ENCODE assay signal across 15 mouse cellular contexts in genomic region chr13:64309036-64309435, GRCm38 (mm10). TPM values are rescaled to one million over a fixed set of nuclear protein-coding genes. Genes with fewer than 3 reads are reported as not detected.
A peak's percentile ranks its signal among the peaks of the same experiment; 100 is the strongest.
DNase-seq lines count a peak whose midpoint lies in the region; ATAC-seq lines count a peak whose summit lies in the region.
"Had no signal": no experiment of that assay in that cellular context is flagged by ENCODE, and none has a peak within 500 bp of the region (broad histone marks: within the 10 kb centered on the region; RNA-seq: fewer than 3 reads in every experiment).

No protein-coding gene starts in this region.

- no peaks in the 10 kb centered on the region for H3K27me3 ChIP-seq in hindbrain, embryonic 14.5 days (ENCODE audit: control insufficient read depth, insufficient read depth, low read length)
- H3K27me3 ChIP-seq in hindbrain, embryonic 16.5 days (replicated peaks; ENCODE audit: control insufficient read depth, insufficient read depth, low read length): no peaks in the 10 kb centered on the region
- no peaks in the 10 kb centered on the region for H3K27me3 ChIP-seq in midbrain, embryonic 14.5 days (ENCODE audit: control insufficient read depth, insufficient read depth, low read length)
- H3K27me3 ChIP-seq in midbrain, embryonic 15.5 days (replicated peaks): no peaks in the 10 kb centered on the region
- H3K27me3 ChIP-seq: forebrain, embryonic 15.5 days; midbrain, embryonic 12.5 days; neural tube, embryonic 13.5 days had no signal

- no peak for ATAC-seq in CD4-positive, CD25-positive, alpha-beta regulatory T cell, adult 4 months
- ATAC-seq in hindbrain, embryonic 14.5 days (ENCODE audit: low FRiP score): no peak
- no peak for ATAC-seq in hindbrain, embryonic 16.5 days
- ATAC-seq in midbrain, embryonic 14.5 days (ENCODE audit: low FRiP score, low TSS enrichment): no peak
- ATAC-seq in midbrain, embryonic 15.5 days (replicated peaks): no peak
- ATAC-seq: forebrain, embryonic 15.5 days had no signal

- no peak overlapping the region for H3K27ac ChIP-seq in hindbrain, embryonic 14.5 days
- no peak overlapping the region for H3K27ac ChIP-seq in hindbrain, embryonic 16.5 days (ENCODE audit: low read depth, low read length)
- H3K27ac ChIP-seq in midbrain, embryonic 14.5 days (replicated peaks; ENCODE audit: low read depth, low read length): no peak overlapping the region
- no peak overlapping the region for H3K27ac ChIP-seq in midbrain, embryonic 15.5 days
- H3K27ac ChIP-seq: forebrain, embryonic 15.5 days; hindbrain, embryonic 10.5 days; midbrain, embryonic 12.5 days; neural tube, embryonic 13.5 days had no signal

- no peaks in the 10 kb centered on the region; the same call in 1 of the 2 replicates for H3K36me3 ChIP-seq in hindbrain, embryonic 14.5 days (replicated peaks; ENCODE audit: control insufficient read depth, insufficient read depth)
- H3K36me3 ChIP-seq in hindbrain, embryonic 16.5 days (ENCODE audit: control insufficient read depth, insufficient read depth, low read length): peaks cover 2% of the 10 kb centered on the region; the same call in 1 of the 2 replicates
- H3K36me3 ChIP-seq in midbrain, embryonic 14.5 days (ENCODE audit: control insufficient read depth, insufficient read depth, low read length): no peaks in the 10 kb centered on the region
- H3K36me3 ChIP-seq in midbrain, embryonic 15.5 days (replicated peaks): no peaks in the 10 kb centered on the region
- H3K36me3 ChIP-seq: forebrain, embryonic 15.5 days; midbrain, embryonic 12.5 days had no signal

- H3K4me1 ChIP-seq in hindbrain, embryonic 14.5 days (replicated peaks; ENCODE audit: control insufficient read depth, insufficient read depth, low read length): peaks cover 8% of the 10 kb centered on the region
- peaks cover 7% of the 10 kb centered on the region for H3K4me1 ChIP-seq in hindbrain, embryonic 16.5 days (ENCODE audit: control insufficient read depth, insufficient read depth, low read depth, low read length)
- H3K4me1 ChIP-seq in midbrain, embryonic 14.5 days (ENCODE audit: control insufficient read depth, insufficient read depth, low read length): 0 out of 2 replicates have a peak, but pooled peaks cover 4% of the 10 kb centered on the region
- H3K4me1 ChIP-seq in midbrain, embryonic 15.5 days: peaks cover 11% of the 10 kb centered on the region

- no peak overlapping the region for H3K4me2 ChIP-seq in hindbrain, embryonic 14.5 days (replicated peaks)
- no peak overlapping the region for H3K4me2 ChIP-seq in hindbrain, embryonic 16.5 days (ENCODE audit: low read length)
- no peak overlapping the region for H3K4me2 ChIP-seq in midbrain, embryonic 14.5 days (ENCODE audit: low read length)
- no peak overlapping the region for H3K4me2 ChIP-seq in midbrain, embryonic 15.5 days
- H3K4me2 ChIP-seq: forebrain, embryonic 15.5 days; midbrain, embryonic 12.5 days; neural tube, embryonic 13.5 days had no signal

- DNase-seq in CD4-positive, CD25-positive, alpha-beta regulatory T cell, adult 2 months (ENCODE audit: low read depth, low spot score): peak; percentile 23
- peak; percentile 51 for DNase-seq in hindbrain, embryonic 14.5 days (ENCODE audit: low spot score)
- peak; percentile 35 for DNase-seq in midbrain, embryonic 14.5 days
- peak; percentile 48 for DNase-seq in naive thymus-derived CD4-positive, alpha-beta T cell, adult 2 months (ENCODE audit: low read depth)
- no peak for DNase-seq in urinary bladder, postnatal 10 days (ENCODE audit: low spot score)
- DNase-seq: cerebellum, postnatal 14 days; gastrocnemius, postnatal 36 days; kidney, adult 2 months had no signal

- WGBS in hindbrain, embryonic 14.5 days: 66% methylated on average over 5 of the region's 5 CpGs
- WGBS in hindbrain, embryonic 16.5 days: 62% methylated on average over 5 of the region's 5 CpGs
- 74% methylated on average over 5 of the region's 5 CpGs for whole genome bisulfite sequencing in midbrain, embryonic 14.5 days
- 66% methylated on average over 5 of the region's 5 CpGs for WGBS in midbrain, embryonic 15.5 days

- H3K9ac ChIP-seq in hindbrain, embryonic 14.5 days: no peak overlapping the region
- H3K9ac ChIP-seq in hindbrain, embryonic 16.5 days (ENCODE audit: low read depth, low read length): no peak overlapping the region
- no peak overlapping the region for H3K9ac ChIP-seq in midbrain, embryonic 14.5 days (replicated peaks; ENCODE audit: low read length)
- H3K9ac ChIP-seq in midbrain, embryonic 15.5 days: no peak overlapping the region
- H3K9ac ChIP-seq: forebrain, embryonic 15.5 days; midbrain, embryonic 12.5 days; neural tube, embryonic 13.5 days had no signal

- no peaks in the 10 kb centered on the region for H3K9me3 ChIP-seq in hindbrain, embryonic 14.5 days (ENCODE audit: control insufficient read depth, low read length)
- no peaks in the 10 kb centered on the region for H3K9me3 ChIP-seq in hindbrain, embryonic 16.5 days (ENCODE audit: control insufficient read depth, low read length)
- no peaks in the 10 kb centered on the region for H3K9me3 ChIP-seq in midbrain, embryonic 14.5 days (ENCODE audit: control insufficient read depth, low read length)
- H3K9me3 ChIP-seq in midbrain, embryonic 15.5 days: no peaks in the 10 kb centered on the region
- H3K9me3 ChIP-seq: forebrain, embryonic 15.5 days; hindbrain, embryonic 10.5 days; midbrain, embryonic 12.5 days; neural tube, embryonic 13.5 days had no signal

- no peak overlapping the region for H3K4me3 ChIP-seq in hindbrain, embryonic 14.5 days (replicated peaks; ENCODE audit: low read length)
- H3K4me3 ChIP-seq in hindbrain, embryonic 16.5 days (ENCODE audit: low read length): no peak overlapping the region
- H3K4me3 ChIP-seq in midbrain, embryonic 14.5 days (replicated peaks; ENCODE audit: low read depth, low read length): no peak overlapping the region
- no peak overlapping the region for H3K4me3 ChIP-seq in midbrain, embryonic 15.5 days
- H3K4me3 ChIP-seq: forebrain, embryonic 15.5 days; hindbrain, embryonic 10.5 days; midbrain, embryonic 12.5 days; neural tube, embryonic 13.5 days had no signal

RNA-seq across cellular contexts. Expression of gene Aaed1, which starts 3.5 kb away (rescaled TPM):
- polyA plus RNA-seq in CD4-positive, CD25-positive, alpha-beta regulatory T cell, adult 4 months (2017; shearing (Covaris generic)): 10 to 100 TPM in 1 of 2 experiments, 1 to 10 TPM in 1; 9.9 to 13.1 TPM
- 15.4 and 15.8 TPM in 2 replicates for polyA plus RNA-seq in hindbrain, embryonic 14.5 days (2014; fragmentation: Nextera tagmentation; extraction: Ambion mirVana)
- 12.5 and 15.3 TPM in 2 replicates for polyA plus RNA-seq in hindbrain, embryonic 16.5 days (2015; fragmentation: Nextera tagmentation; extraction: Ambion mirVana)
- 9.1 and 11.1 TPM in 2 replicates for polyA plus RNA-seq in midbrain, embryonic 14.5 days (2014; fragmentation: Nextera tagmentation; extraction: Ambion mirVana)
- 12.8 and 15.3 TPM in 2 replicates for polyA plus RNA-seq in midbrain, embryonic 15.5 days (2015; fragmentation: Nextera tagmentation; extraction: Ambion mirVana)

RNA-seq across cellular contexts. Expression of gene Cdc14b, which starts 33.9 kb away (rescaled TPM):
- polyA plus RNA-seq in CD4-positive, CD25-positive, alpha-beta regulatory T cell, adult 4 months (2017; shearing (Covaris generic)): 10 to 100 TPM; 10.7 to 11.6 TPM
- polyA plus RNA-seq in hindbrain, embryonic 14.5 days (2014; fragmentation: Nextera tagmentation; extraction: Ambion mirVana): 3.0 and 4.3 TPM in 2 replicates
- polyA plus RNA-seq in hindbrain, embryonic 16.5 days (2015; fragmentation: Nextera tagmentation; extraction: Ambion mirVana): 2.8 and 3.4 TPM in 2 replicates
- 1.9 and 3.7 TPM in 2 replicates for polyA plus RNA-seq in midbrain, embryonic 14.5 days (2014; fragmentation: Nextera tagmentation; extraction: Ambion mirVana)
- 2.4 and 2.5 TPM in 2 replicates for polyA plus RNA-seq in midbrain, embryonic 15.5 days (2015; fragmentation: Nextera tagmentation; extraction: Ambion mirVana)
